In genomic region chr7:73586717-73587116, GRCm38 (mm10) we compare ENCODE assay signal across 15 mouse cellular contexts. TPM values are rescaled to one million over a fixed set of nuclear protein-coding genes. Genes with fewer than 3 reads are reported as not detected.
DNase-seq lines count a peak whose midpoint lies in the region; ATAC-seq lines count a peak whose summit lies in the region.
"Had no signal": no experiment of that assay in that cellular context is flagged by ENCODE, and none has a peak within 500 bp of the region (broad histone marks: within the 10 kb centered on the region; RNA-seq: fewer than 3 reads in every experiment).

No protein-coding gene starts in this region.

- no peak for ATAC-seq in embryonic facial prominence, embryonic 15.5 days (ENCODE audit: insufficient number of reproducible peaks, low FRiP score, low TSS enrichment, low read depth)
- no peak for ATAC-seq in neural tube, embryonic 15.5 days (ENCODE audit: low FRiP score)

- 85% methylated on average over 6 of the region's 6 CpGs for WGBS in embryonic facial prominence, embryonic 15.5 days
- WGBS in neural tube, embryonic 15.5 days: 90% methylated on average over 6 of the region's 6 CpGs

- peaks cover 46% of the 10 kb centered on the region for H3K4me1 ChIP-seq in embryonic facial prominence, embryonic 15.5 days
- peaks cover 20% of the 10 kb centered on the region for H3K4me1 ChIP-seq in neural tube, embryonic 15.5 days

- peak overlapping the region; percentile 65; the same call in 1 of the 2 replicates for H3K27ac ChIP-seq in embryonic facial prominence, embryonic 15.5 days (replicated peaks)
- no peak overlapping the region for H3K27ac ChIP-seq in neural tube, embryonic 15.5 days (replicated peaks)
- H3K27ac ChIP-seq: heart, adult 2 months; hindbrain, embryonic 12.5 days; macrophage had no signal

- no peaks in the 10 kb centered on the region for H3K9me3 ChIP-seq in embryonic facial prominence, embryonic 15.5 days (replicated peaks)
- no peaks in the 10 kb centered on the region for H3K9me3 ChIP-seq in neural tube, embryonic 15.5 days (replicated peaks)
- H3K9me3 ChIP-seq: hindbrain, embryonic 12.5 days had no signal

- H3K4me2 ChIP-seq in embryonic facial prominence, embryonic 15.5 days (replicated peaks): no peak overlapping the region
- H3K4me2 ChIP-seq in neural tube, embryonic 15.5 days: no peak overlapping the region
- H3K4me2 ChIP-seq: hindbrain, embryonic 12.5 days; liver, embryonic 11.5 days had no signal

- H3K36me3 ChIP-seq in embryonic facial prominence, embryonic 15.5 days: no peaks in the 10 kb centered on the region
- no peaks in the 10 kb centered on the region for H3K36me3 ChIP-seq in neural tube, embryonic 15.5 days
- H3K36me3 ChIP-seq: hindbrain, embryonic 12.5 days had no signal

- H3K27me3 ChIP-seq in embryonic facial prominence, embryonic 15.5 days: no peaks in the 10 kb centered on the region
- no peaks in the 10 kb centered on the region for H3K27me3 ChIP-seq in neural tube, embryonic 15.5 days (replicated peaks)
- H3K27me3 ChIP-seq: hindbrain, embryonic 12.5 days had no signal

- DNase-seq in layer of hippocampus, adult 9-11 months: peak; percentile 37
- no peak for DNase-seq in layer of hippocampus, adult 18-20 months (ENCODE audit: low spot score in 2 of 2)
- peak; percentile 58 for DNase-seq in NIH3T3 (ENCODE audit: low read depth)
- peak; percentile 48 for DNase-seq in right cerebral cortex, postnatal 25 days
- no peak for DNase-seq in kidney, postnatal 36 days
- DNase-seq: adrenal gland, adult 2 months; cerebellum, postnatal 25 days; heart, adult 2 months; kidney, adult 9 months; midbrain, embryonic 14.5 days had no signal

- H3K9ac ChIP-seq in embryonic facial prominence, embryonic 15.5 days: no peak overlapping the region
- no peak overlapping the region for H3K9ac ChIP-seq in neural tube, embryonic 15.5 days (replicated peaks)
- H3K9ac ChIP-seq: hindbrain, embryonic 12.5 days had no signal

- no peak overlapping the region for H3K4me3 ChIP-seq in embryonic facial prominence, embryonic 15.5 days (replicated peaks)
- no peak overlapping the region for H3K4me3 ChIP-seq in neural tube, embryonic 15.5 days (replicated peaks)
- H3K4me3 ChIP-seq: heart, adult 2 months; hindbrain, embryonic 12.5 days had no signal

RNA-seq across cellular contexts. Expression of gene Chd2, which starts 45.1 kb away (rescaled TPM):
- 10 to 100 TPM; 50.7 to 55.7 TPM for total RNA-seq in layer of hippocampus, adult 18-20 months (2021)
- polyA plus RNA-seq in embryonic facial prominence, embryonic 15.5 days (2015; fragmentation: Nextera tagmentation; extraction: Ambion mirVana): 46.7 and 53.0 TPM in 2 replicates
- polyA plus RNA-seq in neural tube, embryonic 15.5 days (2015; fragmentation: Nextera tagmentation; extraction: Ambion mirVana): 31.2 and 39.3 TPM in 2 replicates

Comparison
In these comparisons a context has a peak if more than half of its experiments do, and no peak if none do; other contexts are left out.
1. DNase-seq: peak in layer of hippocampus, adult 9-11 months (single experiment), NIH3T3 (single experiment) and right cerebral cortex, postnatal 25 days (single experiment); none in layer of hippocampus, adult 18-20 months (0 of 2) and kidney, postnatal 36 days (0 of 2).